Mouse (Mus musculus) CD4-positive, CD25-positive, alpha-beta regulatory T cell, adult 2 months (primary cell): Measurements from ENCODE around the gene Galnt7.

ENCODE experiments used
- DNase-seq: peaks from one replicate; pipeline ENCODE4 v3.0.0-alpha.2; 2012; ENCODE audit warnings: low read depth, low spot score

The Galnt7 gene

DNA sequence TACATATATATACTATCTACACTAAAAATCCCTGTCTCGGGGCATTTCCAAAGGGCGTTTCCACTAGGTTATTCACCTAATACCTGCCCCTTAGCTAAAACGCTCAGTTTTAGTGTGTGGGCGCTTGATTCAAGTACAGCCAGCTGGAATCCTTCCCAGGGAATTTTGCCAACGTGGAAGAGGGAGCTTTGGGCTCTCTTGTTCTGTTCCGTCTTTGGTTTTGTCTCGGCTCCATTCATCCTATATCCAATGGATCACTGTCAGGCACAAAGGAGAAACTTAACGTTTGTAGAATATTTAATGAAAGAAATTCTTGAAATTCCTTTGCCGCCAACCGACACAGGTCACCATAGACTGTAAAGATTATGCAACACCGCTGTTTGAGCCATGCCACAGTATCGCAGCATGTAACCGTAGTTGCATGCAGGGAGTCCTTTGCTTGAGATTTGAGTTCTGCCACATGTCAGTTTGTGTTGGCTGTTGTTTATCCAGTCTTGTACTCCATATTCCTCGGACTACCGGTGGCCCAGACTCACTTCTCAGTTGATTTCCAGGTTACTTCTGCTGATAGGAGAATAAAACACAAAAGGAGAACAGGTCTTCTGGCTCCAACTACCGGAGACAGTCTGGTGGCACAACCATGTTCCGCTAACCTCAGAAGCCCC, 153.9 kb downstream of the Galnt7 start:
- DNase-seq, result no peak

DNA sequence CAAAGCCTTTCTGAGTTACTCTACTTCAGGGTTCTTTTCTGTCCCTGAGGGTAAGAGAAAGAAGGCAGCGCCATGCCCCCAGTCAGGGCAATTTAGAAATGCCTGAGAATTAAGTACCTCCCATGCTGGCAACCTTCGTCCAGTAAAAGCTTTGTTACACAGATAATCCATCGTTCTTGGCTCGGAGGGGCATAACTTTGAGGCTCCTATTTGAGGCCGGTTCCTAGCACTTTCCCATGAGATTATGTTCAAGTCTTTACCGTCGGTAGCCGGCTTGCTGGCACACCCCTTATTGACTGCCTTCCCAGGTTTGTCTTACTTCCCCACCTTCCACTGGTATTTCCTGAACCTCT, 154.4 kb downstream of the Galnt7 start:
- no peak for DNase-seq

DNA sequence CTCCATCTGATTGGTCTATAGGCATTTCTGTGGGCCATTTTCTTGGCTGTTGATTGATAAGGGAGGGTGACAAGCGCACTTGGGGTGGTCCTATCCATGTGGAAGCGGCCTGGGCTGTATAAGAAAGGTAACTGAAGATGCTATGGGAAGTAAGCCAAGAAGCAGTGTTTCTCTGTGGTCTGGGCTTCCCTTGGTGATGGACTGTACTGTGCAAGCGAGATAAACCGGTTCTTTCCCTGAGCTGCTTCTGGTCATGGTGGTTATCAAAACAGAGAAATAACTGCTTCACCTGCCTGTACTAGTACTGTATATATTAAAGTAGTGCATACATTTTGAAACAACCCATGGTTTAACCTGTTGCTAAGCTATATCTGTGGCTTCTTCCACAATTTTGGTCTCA, 161.0 kb downstream of the Galnt7 start:
- no peak for DNase-seq

DNA sequence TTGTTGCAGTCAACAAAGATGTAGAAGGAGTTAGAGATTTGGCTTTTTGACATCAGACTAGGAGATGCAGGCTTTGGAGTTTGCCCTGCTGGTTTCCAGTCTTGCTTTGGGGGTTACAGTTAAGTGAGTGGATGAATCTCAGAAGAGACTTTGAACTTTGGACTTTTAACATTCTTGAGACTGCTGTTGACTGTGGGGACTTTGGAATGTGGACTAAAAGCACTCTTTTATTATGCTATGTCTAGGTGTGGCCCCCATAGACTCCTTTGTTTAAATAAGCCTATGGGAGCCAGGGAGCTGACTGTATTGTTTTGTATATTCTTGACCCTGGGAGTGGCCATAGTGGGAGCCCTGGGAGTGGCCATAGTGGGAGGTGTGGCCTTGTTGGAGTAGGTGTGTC, 162.9 kb downstream of the Galnt7 start:
- DNase-seq, result no peak

DNA sequence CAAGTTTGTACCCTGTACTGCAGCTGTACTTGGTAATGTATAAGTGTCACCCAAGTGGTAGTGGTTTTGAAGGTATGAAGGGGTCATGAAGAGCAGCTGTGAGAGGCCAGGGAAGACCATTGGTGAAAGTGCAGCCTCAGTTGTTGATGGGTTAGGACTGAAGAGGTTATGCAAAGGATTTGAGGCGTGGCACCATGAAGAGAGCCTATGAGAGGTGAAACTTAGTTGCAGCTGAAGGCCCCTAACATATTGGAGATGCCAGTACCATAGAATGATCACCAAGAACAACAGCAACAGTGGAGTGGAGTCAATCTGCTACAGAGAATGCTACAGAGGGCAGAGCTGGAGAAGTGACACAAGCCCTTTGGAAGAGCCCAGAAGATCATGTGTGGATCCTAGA, 163.5 kb downstream of the Galnt7 start:
- no peak for DNase-seq

DNA sequence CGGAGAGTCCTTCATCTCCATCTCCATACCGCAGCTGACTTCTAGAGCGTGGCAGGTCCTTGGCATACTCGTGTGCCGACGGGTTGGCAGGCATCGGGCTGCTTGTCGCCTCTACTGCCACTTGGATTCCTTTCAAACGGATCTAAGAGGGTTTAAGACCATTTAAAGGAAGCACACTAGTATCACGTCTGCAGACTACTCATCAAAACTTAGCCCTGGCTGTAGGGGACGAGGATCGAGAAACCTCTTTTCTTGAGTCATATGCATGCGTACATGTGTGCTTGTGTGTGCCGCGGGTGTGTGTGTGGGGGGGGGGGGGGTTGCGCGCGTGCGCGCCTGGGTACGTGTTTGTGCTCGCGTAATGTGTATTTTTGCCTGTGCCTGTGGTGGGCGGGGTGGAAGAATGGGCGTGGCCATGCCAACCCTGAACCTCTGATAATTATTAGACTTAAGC, 164.5 kb downstream of the Galnt7 start:
- DNase-seq, result peak; percentile 90

DNA sequence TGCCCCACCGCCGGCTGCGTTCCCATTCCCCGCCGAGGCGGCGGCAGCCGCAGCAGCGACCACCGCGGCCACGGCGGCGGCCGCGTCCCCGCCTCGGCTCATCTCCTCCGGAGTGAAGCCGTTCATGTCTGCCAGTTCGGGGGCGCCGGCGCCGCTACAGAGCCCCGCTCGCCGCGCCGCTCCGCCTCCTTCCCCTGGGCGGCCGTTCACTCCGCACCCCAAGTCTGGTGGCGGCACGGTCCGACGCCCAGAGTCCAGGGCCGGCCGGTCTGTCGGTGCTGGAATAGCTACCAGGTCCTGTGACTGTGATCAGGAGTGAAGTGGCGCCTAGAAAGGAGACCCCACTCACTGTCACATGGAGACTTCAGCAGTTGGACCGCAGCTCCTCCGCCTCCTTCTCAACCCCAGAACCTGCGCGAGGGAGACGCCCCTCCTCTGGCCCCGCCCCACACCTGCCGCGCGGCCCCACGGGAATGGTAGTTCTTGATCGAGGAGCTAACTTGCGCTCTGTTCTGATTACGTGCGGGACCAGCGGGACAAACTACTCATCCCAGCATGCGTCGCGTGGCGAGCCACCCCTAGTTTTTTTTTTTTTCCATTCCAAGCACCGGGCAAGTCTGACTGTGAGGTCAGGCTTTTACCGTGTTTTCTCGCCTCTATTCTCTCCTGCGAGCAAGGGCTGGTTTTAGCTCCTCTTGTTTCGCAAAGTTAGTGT, 165.2 kb downstream of the Galnt7 start, which contains the start of gene Sap30:
TSS of gene Sap30 (minus strand) at position 420 of the 715 bp plus-strand sequence.
- peak; percentile 98 for DNase-seq

DNA sequence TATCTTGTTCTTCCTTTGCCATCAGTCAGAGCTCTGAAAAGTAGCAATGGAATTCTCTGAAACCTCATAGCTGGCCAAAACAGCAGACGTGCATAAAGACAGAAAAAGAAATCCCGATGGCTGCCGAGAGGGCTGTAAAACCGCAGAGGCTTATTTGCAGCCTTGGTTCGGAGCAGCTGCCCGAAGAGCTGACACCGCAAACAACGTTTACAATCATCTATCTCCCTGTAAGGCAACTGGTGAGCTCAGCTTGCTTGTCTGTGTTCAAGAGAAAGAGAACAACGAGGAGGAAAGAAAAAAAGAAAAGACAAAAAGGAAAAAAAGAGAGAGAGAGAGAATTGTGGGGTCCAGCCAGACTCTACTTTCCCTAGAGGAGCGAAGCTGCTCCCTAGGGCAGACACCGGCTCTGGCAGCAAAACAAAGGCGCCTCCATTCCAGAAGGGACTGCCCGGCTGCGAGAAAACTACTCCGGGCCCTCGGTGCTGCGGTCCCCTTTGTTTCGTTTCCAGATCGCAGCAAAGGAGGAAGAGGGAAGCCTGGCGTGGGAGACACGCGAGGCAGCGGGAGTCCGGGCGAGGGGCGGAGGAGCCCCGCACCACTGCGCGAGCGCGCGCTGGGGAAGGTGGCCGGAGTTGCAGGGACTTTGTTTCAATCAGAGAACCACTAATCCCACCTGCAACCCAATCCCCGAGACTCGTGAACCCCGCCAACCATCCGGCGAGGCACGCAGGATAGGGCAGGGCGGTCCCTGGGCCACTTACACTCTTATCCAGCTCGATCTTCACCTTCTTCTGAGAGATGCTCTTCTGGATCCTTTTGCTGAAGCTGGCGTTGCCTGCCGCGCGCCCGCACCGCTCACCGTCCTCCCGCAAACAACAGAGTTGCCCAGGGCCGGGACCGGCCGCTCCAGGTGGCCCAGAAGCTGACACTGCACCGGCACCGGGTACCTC, 166.1 kb downstream of the Galnt7 start:
- peak; percentile 31 for DNase-seq

DNA sequence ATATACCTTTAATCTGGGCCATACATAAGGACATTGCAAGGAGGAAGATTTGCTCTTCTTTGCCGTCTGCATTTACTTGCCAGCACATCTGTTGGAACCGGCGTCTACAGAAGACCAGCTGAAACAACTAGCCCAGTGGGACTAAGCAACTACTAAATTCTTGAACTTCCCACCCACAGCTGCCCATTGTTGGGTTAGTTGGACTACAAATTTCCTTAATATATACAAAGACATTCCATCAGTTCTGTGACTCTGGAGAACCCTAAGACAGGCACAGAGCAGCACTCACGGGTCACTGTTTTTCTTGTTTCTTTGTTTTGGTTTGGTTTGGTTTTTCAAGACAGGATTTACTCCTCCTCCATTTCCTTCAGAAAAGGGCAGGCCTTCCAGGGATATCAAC, 172.2 kb downstream of the Galnt7 start:
- DNase-seq, result no peak

DNA sequence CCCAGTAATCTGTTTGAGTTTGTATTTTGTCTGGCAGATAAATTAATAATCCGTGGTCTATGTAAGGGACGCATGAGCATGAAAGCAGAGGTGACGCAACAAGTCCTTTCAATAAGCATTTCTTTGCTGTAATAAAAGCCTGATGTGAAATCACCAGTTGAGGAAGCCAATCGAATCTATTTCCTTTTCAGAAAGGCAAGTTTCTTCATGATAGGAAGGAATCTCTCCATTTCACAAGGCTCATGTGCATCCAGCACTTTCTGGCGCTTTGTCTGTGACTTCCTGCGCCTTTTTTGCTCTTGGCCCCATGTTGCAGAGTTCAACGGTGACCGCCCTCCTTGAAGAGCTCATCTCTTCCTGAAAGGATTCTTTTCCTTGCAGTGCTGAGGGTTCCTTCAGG, 173.1 kb downstream of the Galnt7 start:
- no peak for DNase-seq

DNA sequence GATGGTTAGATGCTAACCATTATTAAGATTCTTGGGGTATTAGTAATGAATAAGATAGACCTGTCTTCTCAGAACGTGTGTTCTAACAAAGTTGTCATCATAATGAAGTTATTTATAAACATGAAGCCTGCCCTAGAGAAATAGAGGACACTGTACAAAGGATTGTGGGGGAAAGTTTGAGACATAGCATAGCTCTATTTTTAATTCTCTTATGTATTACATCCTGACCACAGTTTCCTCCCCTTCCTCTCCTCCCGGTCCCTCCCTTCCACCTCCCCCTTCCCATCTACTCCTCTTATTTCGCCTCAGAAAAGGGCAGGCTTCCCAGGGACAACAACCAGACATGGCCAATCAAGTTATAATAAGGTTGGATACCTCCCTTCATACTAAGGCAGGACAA, 174.4 kb downstream of the Galnt7 start:
- DNase-seq, result no peak
